Mouse (Mus musculus) 416B (cell line): ENCODE results near the gene Exog.

Experiments used
- DNase-seq: peaks from one replicate; pipeline ENCODE4 v3.0.0; 2011; ENCODE audit warnings: low read depth

Gene Exog

GRCm38 (mm10) chr9:119460410-119460809 lies 15.7 kb downstream of the Exog start:
- peak; percentile 67 for DNase-seq

GRCm38 (mm10) chr9:119465056-119465455 lies 20.3 kb downstream of the Exog start:
- no peak for DNase-seq

GRCm38 (mm10) chr9:119465595-119465994 lies 20.9 kb downstream of the Exog start:
- peak; percentile 60 for DNase-seq

- no peak for DNase-seq
These were observed 25.1 kb downstream of the Exog start for GRCm38 (mm10) chr9:119469691-119470353.

GRCm38 (mm10) chr9:119472412-119472918 lies 27.7 kb downstream of the Exog start:
- DNase-seq = no peak

- no peak for DNase-seq
These were observed 28.3 kb downstream of the Exog start for GRCm38 (mm10) chr9:119473011-119473410.

GRCm38 (mm10) chr9:119473608-119474164 lies 28.9 kb downstream of the Exog start:
- DNase-seq = peak; percentile 12

- no peak for DNase-seq
These were observed 30.2 kb downstream of the Exog start for GRCm38 (mm10) chr9:119474717-119475611.

- no peak for DNase-seq
These were observed 33.0 kb downstream of the Exog start for GRCm38 (mm10) chr9:119477754-119478153.

- DNase-seq = no peak
These were observed 33.6 kb downstream of the Exog start for GRCm38 (mm10) chr9:119478345-119478744.

GRCm38 (mm10) chr9:119479297-119479696 lies 34.6 kb downstream of the Exog start:
- no peak for DNase-seq

- DNase-seq = no peak
These were observed 36.9 kb downstream of the Exog start for GRCm38 (mm10) chr9:119481612-119482011.

- peak; percentile 54 for DNase-seq
These were observed 39.0 kb downstream of the Exog start for GRCm38 (mm10) chr9:119483554-119484353.

GRCm38 (mm10) chr9:119484420-119484819 lies 39.7 kb downstream of the Exog start:
- no peak for DNase-seq

- no peak for DNase-seq
These were observed 40.1 kb downstream of the Exog start for GRCm38 (mm10) chr9:119484868-119485267.

GRCm38 (mm10) chr9:119496354-119496753 lies 51.6 kb downstream of the Exog start:
- no peak for DNase-seq

GRCm38 (mm10) chr9:119496960-119497359 lies 52.2 kb downstream of the Exog start:
- no peak for DNase-seq

GRCm38 (mm10) chr9:119497546-119498246 lies 53.0 kb downstream of the Exog start:
- DNase-seq = no peak

GRCm38 (mm10) chr9:119498247-119498607 lies 53.5 kb downstream of the Exog start:
- DNase-seq = no peak

GRCm38 (mm10) chr9:119498885-119499284 lies 54.1 kb downstream of the Exog start:
- peak; percentile 22 for DNase-seq

GRCm38 (mm10) chr9:119503613-119504012 lies 58.9 kb downstream of the Exog start:
- DNase-seq = peak; percentile 4
